Mouse (Mus musculus) liver, embryonic 14.5 days (tissue): Measurements from ENCODE around the gene Tnfsf14.

Source experiments
- CTCF ChIP-seq: IDR thresholded peaks from 2 replicates; pipeline ENCODE4 v1.5.1; 2016; ENCODE audit warnings: antibody characterized with exemption, low read depth, control low read depth
- EP300 ChIP-seq: IDR thresholded peaks from 2 replicates; pipeline ENCODE4 v1.6.1; 2016; ENCODE audit warnings: antibody characterized with exemption, low read depth

- no peak for TF ChIP-seq CTCF
- no peak for TF ChIP-seq EP300
These were observed 37.4 kb upstream of the Tnfsf14 start for GRCm38 (mm10) chr17:57231321-57231771.
